Mouse (Mus musculus) ovary, adult 2 months (tissue): ENCODE data around the gene Cyp2a22. TPM values are rescaled to one million over a fixed set of nuclear protein-coding genes. Genes with fewer than 3 reads are reported as not detected.

ENCODE experiments used
- polyA plus RNA-seq: library from polyadenylated mRNA; depleted of rRNA; stranded (reverse); fragments of >200 nt; gene quantifications from 2 replicates; pipeline ENCODE4 v1.2.3, GENCODE M21; 2012; rRNA removed

Cyp2a22 gene
- polyA plus RNA-seq, result not detected in 2 replicates

GRCm38 (mm10) chr7:26939262-26939661, at the start of gene Cyp2a22:
Gene Cyp2a22, minus strand, starts transcription at chr7:26939384.

Other genes with a start within 250 kb of the Cyp2a22 start
- 0.20 TPM in 1 of 2 replicates, not detected in the other for gene Cyp2b19, start 182.2 kb downstream of the Cyp2a22 start, polyA plus RNA-seq
- gene Cyp2g1, start 130.5 kb downstream of the Cyp2a22 start, polyA plus RNA-seq, result 0.07 TPM in 1 of 2 replicates, not detected in the other
- gene Cyp2a5, start 104.1 kb downstream of the Cyp2a22 start, polyA plus RNA-seq, result 0.33 and 1.1 TPM in 2 replicates
- gene Cyp2a12, start 89.7 kb upstream of the Cyp2a22 start, polyA plus RNA-seq, result 0.08 TPM in 1 of 2 replicates, not detected in the other
- gene Cyp2f2, start 180.5 kb upstream of the Cyp2a22 start, polyA plus RNA-seq, result 30.2 and 55.4 TPM in 2 replicates
- gene Cyp2t4, start 214.3 kb upstream of the Cyp2a22 start, polyA plus RNA-seq, result not detected in 2 replicates
- gene Egln2, start 227.4 kb upstream of the Cyp2a22 start, polyA plus RNA-seq, result 130 and 148 TPM in 2 replicates
- gene Rab4b, start 239.5 kb upstream of the Cyp2a22 start, polyA plus RNA-seq, result 79.0 and 86.7 TPM in 2 replicates
- not detected in 2 replicates for gene Gm21983, start 241.7 kb upstream of the Cyp2a22 start, polyA plus RNA-seq
- 14.0 and 16.1 TPM in 2 replicates for gene Mia, start 241.8 kb upstream of the Cyp2a22 start, polyA plus RNA-seq